22 mouse cellular contexts compared by ENCODE assay signal in the genomic region with DNA sequence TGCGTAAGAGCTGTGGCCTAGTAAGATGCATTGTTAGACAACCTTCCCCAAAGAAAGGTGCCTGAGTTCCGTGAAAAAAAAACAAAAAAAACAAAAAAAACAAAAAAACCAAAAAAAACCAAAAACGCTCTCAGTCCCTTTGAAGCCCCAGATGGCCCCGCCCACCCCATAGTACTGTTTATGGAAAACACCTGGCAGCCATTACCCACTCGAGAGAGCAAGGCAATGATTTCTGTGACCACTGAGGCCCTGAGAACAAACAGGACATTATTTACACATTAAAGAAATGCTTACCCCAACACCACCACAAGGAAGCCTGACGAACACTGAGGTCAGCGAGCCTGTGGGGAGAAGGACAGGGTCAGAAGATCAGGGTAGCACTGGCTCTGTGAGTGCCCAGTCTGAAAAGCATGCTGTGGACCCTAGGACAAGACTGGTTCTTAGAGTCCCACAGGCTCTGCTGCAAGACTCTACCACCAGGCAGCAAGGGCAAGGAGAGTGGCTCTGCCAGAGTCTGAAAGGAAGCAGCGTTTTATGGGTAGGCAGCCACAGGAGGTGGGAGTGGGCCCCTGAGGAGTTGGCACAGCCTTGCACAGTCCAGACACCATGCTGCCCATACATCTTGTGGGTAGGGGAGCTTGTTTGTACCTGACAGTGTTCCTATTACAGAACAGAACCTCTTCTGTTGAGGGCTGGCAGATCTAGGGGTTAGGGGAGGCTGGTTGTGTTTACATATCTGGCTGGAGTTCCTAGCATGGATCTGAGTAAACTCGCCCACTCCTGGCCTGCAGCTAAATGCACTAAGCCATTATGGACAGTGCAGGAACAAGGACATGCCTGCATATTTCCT.
DNase-seq lines count a peak whose midpoint lies in the region; ATAC-seq lines count a peak whose summit lies in the region.
"Had no signal": no experiment of that assay in that cellular context is flagged by ENCODE, and none has a peak within 500 bp of the region (broad histone marks: within the 10 kb centered on the region; RNA-seq: fewer than 3 reads in every experiment).

No protein-coding gene starts in this region.

- peaks cover 22% of the 10 kb centered on the region for H3K4me1 ChIP-seq in forebrain, embryonic 10.5 days
- H3K4me1 ChIP-seq in forebrain, embryonic 16.5 days (replicated peaks; ENCODE audit: control insufficient read depth, insufficient read depth, low read length), result no peaks in the 10 kb centered on the region
- H3K4me1 ChIP-seq in embryonic facial prominence, embryonic 10.5 days, result peaks cover 66% of the 10 kb centered on the region
- H3K4me1 ChIP-seq in limb, embryonic 15.5 days, result peaks cover 28% of the 10 kb centered on the region

- H3K4me3 ChIP-seq in forebrain, embryonic 10.5 days, result no peak overlapping the region
- no peak overlapping the region for H3K4me3 ChIP-seq in forebrain, embryonic 16.5 days (replicated peaks; ENCODE audit: low read length)
- H3K4me3 ChIP-seq in embryonic facial prominence, embryonic 10.5 days, result no peak overlapping the region
- no peak overlapping the region for H3K4me3 ChIP-seq in limb, embryonic 15.5 days
- H3K4me3 ChIP-seq: megakaryocyte, embryonic 14.5 days had no signal

- no peak for ATAC-seq in forebrain, embryonic 16.5 days
- peak; percentile 2; the same call in 1 of the 2 replicates for ATAC-seq in limb, embryonic 15.5 days (ENCODE audit: insufficient number of reproducible peaks, low FRiP score, low TSS enrichment, low read depth)
- ATAC-seq: forebrain, embryonic 14.5 days; inflammation-experienced regulatory T-cells, adult 6 months; midbrain, embryonic 16.5 days had no signal

- H3K4me2 ChIP-seq in forebrain, embryonic 16.5 days (ENCODE audit: low read length), result no peak overlapping the region
- H3K4me2 ChIP-seq in limb, embryonic 15.5 days, result no peak overlapping the region
- H3K4me2 ChIP-seq: heart, embryonic 11.5 days; liver, embryonic 11.5 days had no signal

- no peak for DNase-seq in forebrain, embryonic 10.5 days (ENCODE audit: extremely low spot score, low spot score)
- DNase-seq in embryonic facial prominence, embryonic 10.5 days (ENCODE audit: low spot score), result peak; percentile 70
- DNase-seq in forelimb bud, embryonic 11.5 days (ENCODE audit: low read depth, low spot score), result peak; percentile 68
- DNase-seq in kidney, postnatal 36 days, result no peak
- DNase-seq in layer of hippocampus, postnatal 25 days (ENCODE audit: extremely low spot score in 1 of 2, low spot score in 1 of 2), result no peak
- DNase-seq in spleen, postnatal 4 days (ENCODE audit: low spot score in 2 of 2), result no peak
- DNase-seq: adrenal gland, postnatal 36 days; cerebellum, adult 11-12 months; cerebellum, postnatal 14 days; heart, postnatal 10 days; layer of hippocampus, adult 9-11 months; lung, adult 2 months; thymus, postnatal 36 days had no signal

- H3K27ac ChIP-seq in forebrain, embryonic 10.5 days, result peak overlapping the region; percentile 37; the same call in 1 of the 2 replicates
- H3K27ac ChIP-seq in forebrain, embryonic 16.5 days (ENCODE audit: low read length), result no peak overlapping the region
- H3K27ac ChIP-seq in embryonic facial prominence, embryonic 10.5 days (replicated peaks), result peak overlapping the region; percentile 85
- H3K27ac ChIP-seq in limb, embryonic 15.5 days, result peak overlapping the region; percentile 69

- 75% methylated on average over 9 of the region's 9 CpGs for WGBS in forebrain, embryonic 10.5 days
- WGBS in forebrain, embryonic 16.5 days, result 69% methylated on average over 9 of the region's 9 CpGs
- 50% methylated on average over 9 of the region's 9 CpGs for WGBS in embryonic facial prominence, embryonic 10.5 days
- 39% methylated on average over 9 of the region's 9 CpGs for WGBS in limb, embryonic 15.5 days

- no peaks in the 10 kb centered on the region for H3K27me3 ChIP-seq in forebrain, embryonic 10.5 days (ENCODE audit: poor library complexity, severe bottlenecking)
- no peaks in the 10 kb centered on the region for H3K27me3 ChIP-seq in forebrain, embryonic 16.5 days (replicated peaks; ENCODE audit: control insufficient read depth, insufficient read depth, low read length)
- no peaks in the 10 kb centered on the region for H3K27me3 ChIP-seq in embryonic facial prominence, embryonic 10.5 days (replicated peaks; ENCODE audit: low read depth, poor library complexity, severe bottlenecking)
- no peaks in the 10 kb centered on the region for H3K27me3 ChIP-seq in limb, embryonic 15.5 days
- H3K27me3 ChIP-seq: megakaryocyte, embryonic 14.5 days had no signal

- H3K9ac ChIP-seq in forebrain, embryonic 16.5 days (replicated peaks; ENCODE audit: low read depth, low read length), result no peak overlapping the region
- no peak overlapping the region for H3K9ac ChIP-seq in limb, embryonic 15.5 days

- peaks cover 88% of the 10 kb centered on the region for H3K36me3 ChIP-seq in forebrain, embryonic 10.5 days (replicated peaks)
- H3K36me3 ChIP-seq in forebrain, embryonic 16.5 days (ENCODE audit: control insufficient read depth, insufficient read depth), result peaks cover 6% of the 10 kb centered on the region
- H3K36me3 ChIP-seq in embryonic facial prominence, embryonic 10.5 days (replicated peaks), result peaks cover 72% of the 10 kb centered on the region
- peaks cover 40% of the 10 kb centered on the region for H3K36me3 ChIP-seq in limb, embryonic 15.5 days

- H3K9me3 ChIP-seq in forebrain, embryonic 10.5 days, result no peaks in the 10 kb centered on the region
- no peaks in the 10 kb centered on the region for H3K9me3 ChIP-seq in forebrain, embryonic 16.5 days (ENCODE audit: control insufficient read depth, low read length)
- no peaks in the 10 kb centered on the region for H3K9me3 ChIP-seq in embryonic facial prominence, embryonic 10.5 days
- H3K9me3 ChIP-seq in limb, embryonic 15.5 days, result no peaks in the 10 kb centered on the region
- H3K9me3 ChIP-seq: G1E; megakaryocyte, embryonic 14.5 days had no signal

Comparison
In these comparisons a context has a peak if more than half of its experiments do, and no peak if none do; other contexts are left out.
1. DNase-seq: peak in embryonic facial prominence, embryonic 10.5 days (single experiment) and forelimb bud, embryonic 11.5 days (single experiment); none in forebrain, embryonic 10.5 days (single experiment), kidney, postnatal 36 days (0 of 2), layer of hippocampus, postnatal 25 days (0 of 2) and spleen, postnatal 4 days (0 of 2).